Mouse (Mus musculus) monocyte, adult 5-6 weeks (primary cell): Measurements from ENCODE around the gene Astn1. TPM values are rescaled to one million over a fixed set of nuclear protein-coding genes. Genes with fewer than 3 reads are reported as not detected.

Experiments
- ATAC-seq: fragments of 153-309, 156-312 bp; replicated peaks from 2 replicates; pipeline ENCODE4 v1.8.0; 2017; ENCODE audit warnings: mild to moderate bottlenecking; ENCODE audit not compliant: low TSS enrichment, insufficient number of reproducible peaks, severe bottlenecking, poor library complexity, low FRiP score
- total RNA-seq: library from RNA; stranded (forward); fragments of 200-1000, 200-491, 200-594 nt; gene quantifications from 3 replicates; pipeline ENCODE4 v1.2.3, GENCODE M21; 2017

Gene Astn1
- total RNA-seq, 1 experiment from 2014 or later: not detected

- ATAC-seq: no peak
Observed at GRCm38 (mm10) chr1:158581806-158582205, 219.7 kb downstream of the Astn1 start.

DNA sequence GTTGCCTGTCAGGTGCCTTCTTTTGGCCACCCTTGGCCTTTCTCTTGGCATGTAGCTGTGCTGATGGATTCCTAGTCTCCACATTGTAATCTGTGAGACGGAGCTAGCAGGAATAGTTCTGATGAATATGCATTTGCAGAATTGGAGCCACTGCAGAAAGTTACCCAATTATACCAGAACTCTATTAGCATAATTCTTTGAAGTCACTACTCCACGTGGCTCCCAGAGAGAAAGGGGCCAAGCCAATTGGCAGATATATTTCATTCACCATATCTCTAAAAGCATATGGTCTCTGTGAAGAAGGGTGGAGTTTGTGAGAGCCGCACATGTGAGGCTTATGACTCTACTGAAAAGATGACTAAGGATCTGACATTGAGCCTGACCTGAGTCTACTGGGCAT is 226.8 kb downstream of the Astn1 start:
- no peak for ATAC-seq

DNA sequence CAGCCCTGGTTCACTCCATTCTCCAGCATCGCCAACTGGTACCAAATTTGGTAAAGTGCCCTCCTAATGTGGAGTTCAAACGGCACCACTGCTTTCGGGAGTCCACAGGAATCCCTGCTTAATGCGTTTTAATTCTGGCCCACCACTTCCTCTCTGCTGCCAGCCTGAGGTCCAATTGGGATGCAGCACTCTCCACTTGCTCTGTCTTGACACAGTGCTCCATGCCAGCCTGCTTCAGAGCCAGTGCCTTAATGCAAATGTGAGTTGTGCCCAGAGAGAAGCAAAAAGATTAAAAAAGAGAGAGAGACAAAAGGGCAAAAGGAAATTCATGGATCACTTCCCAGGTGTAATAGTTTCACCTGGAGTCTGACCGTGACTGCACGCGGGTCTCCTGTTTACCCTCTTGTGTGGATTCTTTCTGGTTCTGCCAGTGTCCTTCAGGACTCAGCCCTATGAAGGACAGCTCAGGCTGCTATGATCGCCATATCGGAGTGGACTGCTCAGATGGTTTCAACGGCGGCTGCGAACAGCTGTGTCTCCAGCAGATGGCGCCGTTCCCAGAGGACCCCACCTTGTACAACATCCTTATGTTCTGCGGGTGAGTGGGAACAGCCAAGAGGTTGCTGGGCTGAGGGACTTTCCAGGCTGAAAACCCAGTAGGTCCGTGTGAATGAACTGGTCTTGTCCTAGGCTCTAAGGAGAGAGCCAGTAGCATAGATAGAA is 234.8 kb downstream of the Astn1 start:
- no peak for ATAC-seq

DNA sequence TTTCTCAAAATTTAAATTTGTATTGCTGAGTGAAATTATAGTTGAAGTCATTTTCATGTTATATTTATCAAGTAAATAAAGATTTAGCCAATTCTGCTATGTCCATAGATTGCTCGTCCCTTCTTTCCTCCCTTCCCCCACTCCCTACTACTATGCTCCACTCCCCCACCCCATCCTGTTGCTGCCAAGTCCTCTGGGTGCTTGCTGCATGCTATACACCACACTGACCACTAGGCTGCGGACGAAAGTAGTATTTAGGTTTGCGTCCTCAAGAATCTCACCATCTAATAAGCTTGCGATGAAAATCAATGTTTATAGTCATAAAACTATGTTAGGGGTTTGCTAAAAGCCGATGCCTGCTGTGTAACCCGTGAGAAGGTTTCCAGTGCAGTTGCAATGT is 235.9 kb downstream of the Astn1 start:
- no peak for ATAC-seq

DNA sequence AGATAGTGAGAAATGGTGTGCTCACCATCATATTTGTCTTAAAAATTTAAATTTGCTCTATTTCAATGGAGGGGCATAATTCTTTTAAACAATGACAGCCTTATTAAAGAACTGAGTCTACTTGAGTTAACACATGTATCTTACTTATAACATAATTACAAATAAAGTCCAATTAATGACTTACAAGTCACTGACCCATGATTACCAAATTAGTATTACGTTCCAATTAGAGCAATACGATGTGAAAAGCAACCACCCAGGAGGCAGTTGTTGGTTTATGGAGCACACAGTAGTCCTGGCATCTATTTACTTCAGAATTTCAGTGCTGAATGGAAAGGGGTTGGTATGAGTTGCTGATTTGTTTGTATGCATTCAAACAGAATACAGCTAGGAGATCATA is 237.4 kb downstream of the Astn1 start:
- ATAC-seq: no peak

- ATAC-seq: no peak
Observed at GRCm38 (mm10) chr1:158603056-158603455, 241.0 kb downstream of the Astn1 start.

DNA sequence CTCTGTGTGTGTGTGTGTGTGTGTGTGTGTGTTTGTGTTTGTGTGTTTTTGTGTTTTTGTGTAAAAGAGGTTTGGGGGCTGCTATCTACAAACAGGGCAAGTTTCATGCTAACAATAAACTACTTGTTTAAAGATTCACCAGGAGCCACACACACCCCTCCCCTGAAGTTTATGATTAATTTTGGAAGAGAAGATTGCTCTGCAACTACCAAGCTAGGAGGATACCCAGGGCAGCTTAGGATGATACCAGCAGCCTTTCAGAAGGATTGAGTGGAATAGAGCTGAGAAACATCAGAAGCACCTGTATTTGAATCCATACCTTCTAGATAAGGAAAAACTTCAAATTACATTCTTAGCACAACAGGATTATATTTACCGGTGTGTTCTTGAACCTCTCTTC is 242.1 kb downstream of the Astn1 start:
- no peak for ATAC-seq

DNA sequence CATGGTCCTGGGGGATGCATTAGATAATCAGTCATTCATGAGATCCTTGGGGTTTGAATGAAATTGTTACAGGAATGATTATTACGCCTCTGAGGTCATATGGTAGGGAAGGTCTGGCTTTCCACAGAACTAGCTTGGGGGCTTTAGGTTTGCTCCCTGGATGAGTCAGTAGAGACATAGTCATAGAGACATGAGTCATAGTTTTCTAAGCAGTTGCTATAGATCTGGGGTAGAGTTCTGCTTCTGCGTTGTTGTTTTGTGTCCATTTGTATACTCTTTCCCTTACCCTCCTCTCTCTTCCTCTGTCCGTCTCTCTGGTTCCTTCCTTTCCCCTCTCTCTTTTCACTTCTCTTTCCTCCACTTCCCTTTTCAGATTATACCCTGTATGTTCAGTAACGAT is 243.5 kb downstream of the Astn1 start:
- no peak for ATAC-seq

DNA sequence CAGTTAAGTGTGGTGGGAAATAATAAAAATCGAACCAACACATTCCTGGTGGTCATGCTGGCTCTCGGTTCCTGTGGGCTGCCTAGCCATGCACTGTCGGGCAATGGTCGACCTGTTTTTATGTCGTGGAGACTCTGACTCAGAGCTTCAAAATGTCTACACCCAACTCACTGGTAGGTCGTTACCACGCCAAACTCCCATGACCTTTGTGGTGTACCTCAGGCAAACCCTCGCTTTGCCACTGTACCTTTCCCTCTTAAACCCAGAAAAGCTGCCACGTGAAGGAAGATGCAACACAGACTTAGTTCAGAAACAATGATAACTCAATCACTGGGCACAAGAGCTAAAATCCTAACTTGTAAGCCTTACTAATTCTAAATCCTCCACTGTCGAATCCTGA is 244.3 kb downstream of the Astn1 start:
- no peak for ATAC-seq

DNA sequence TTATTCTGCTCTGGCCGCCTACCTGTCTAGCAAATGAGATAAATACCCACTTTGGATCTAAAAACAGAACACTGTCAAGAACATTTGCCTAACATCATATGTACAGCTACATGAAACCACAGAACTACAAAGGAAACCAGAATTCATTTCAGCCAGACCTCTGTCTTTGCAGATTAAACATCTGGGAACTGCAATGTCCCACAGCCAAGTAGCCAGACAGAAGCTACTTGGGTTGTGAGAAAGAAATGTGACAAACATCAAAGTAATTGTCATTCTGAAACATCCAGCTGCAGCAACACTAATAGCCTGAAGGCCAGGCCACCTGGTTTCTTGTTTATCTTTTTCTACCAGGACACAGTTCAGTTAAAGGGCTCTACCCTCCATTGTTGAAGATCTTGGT is 245.1 kb downstream of the Astn1 start:
- ATAC-seq: no peak

- ATAC-seq: no peak
Observed at GRCm38 (mm10) chr1:158615202-158615601, 253.1 kb downstream of the Astn1 start.

- ATAC-seq: no peak
Observed at GRCm38 (mm10) chr1:158617943-158618342, 255.9 kb downstream of the Astn1 start.

DNA sequence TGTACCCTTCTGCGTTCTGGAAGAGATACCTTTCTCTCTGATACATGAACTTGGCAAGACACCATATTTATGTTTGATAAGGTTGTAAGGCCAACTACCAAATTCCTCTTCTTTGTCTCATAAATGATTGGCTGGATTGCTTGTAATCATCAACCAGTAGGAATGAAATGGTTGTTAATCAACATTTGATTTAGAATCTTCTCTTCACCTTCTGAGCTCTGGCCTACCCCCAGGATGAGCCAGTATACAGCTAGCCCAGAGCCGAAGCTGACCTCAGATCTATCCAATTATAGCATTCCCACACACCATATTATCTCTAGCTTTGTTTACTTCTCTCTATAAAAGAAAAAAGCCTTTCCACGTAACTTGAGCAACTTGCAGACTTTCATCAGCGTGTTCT is 270.9 kb downstream of the Astn1 start:
- ATAC-seq: no peak

DNA sequence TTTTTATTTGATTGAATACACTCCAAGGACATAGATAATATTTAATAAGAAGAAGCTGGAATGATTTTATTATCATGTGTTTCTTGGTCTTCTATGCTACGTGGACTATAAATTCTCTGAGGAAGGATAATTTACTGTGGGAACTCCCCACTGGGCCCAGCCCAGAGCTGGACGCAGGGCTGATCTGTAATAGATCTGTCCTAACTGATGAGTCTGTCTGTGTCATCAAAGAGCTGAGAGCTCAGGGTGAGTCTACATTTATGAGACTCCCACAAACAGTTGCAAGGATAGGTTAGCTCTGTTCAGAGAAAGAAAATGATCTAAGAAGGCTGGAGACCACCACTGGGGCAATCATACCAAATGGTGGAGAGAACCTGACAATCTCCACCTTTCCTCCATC is 271.4 kb downstream of the Astn1 start:
- no peak for ATAC-seq

- no peak for ATAC-seq
Observed at GRCm38 (mm10) chr1:158641306-158641705, 279.2 kb downstream of the Astn1 start.

- no peak for ATAC-seq
Observed at GRCm38 (mm10) chr1:158642247-158642646, 280.2 kb downstream of the Astn1 start.

DNA sequence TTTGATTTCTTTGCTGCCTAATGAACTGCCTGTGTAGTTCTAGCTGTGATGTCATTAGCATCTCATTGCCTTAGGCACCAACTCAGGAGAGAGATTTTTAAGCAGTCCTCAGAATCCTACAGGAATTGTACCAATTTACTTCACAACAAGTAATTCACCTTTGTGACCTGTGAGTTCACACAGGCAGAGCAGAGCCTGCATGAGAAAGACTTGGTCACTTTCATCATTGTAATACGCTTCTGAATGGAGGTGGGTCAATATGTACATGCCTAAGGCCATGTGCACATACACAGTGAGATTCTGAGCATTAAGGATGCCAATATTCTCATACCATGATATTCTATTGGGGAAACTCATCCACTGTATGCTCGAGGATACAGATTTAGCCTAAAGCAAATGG is 290.7 kb downstream of the Astn1 start:
- no peak for ATAC-seq

DNA sequence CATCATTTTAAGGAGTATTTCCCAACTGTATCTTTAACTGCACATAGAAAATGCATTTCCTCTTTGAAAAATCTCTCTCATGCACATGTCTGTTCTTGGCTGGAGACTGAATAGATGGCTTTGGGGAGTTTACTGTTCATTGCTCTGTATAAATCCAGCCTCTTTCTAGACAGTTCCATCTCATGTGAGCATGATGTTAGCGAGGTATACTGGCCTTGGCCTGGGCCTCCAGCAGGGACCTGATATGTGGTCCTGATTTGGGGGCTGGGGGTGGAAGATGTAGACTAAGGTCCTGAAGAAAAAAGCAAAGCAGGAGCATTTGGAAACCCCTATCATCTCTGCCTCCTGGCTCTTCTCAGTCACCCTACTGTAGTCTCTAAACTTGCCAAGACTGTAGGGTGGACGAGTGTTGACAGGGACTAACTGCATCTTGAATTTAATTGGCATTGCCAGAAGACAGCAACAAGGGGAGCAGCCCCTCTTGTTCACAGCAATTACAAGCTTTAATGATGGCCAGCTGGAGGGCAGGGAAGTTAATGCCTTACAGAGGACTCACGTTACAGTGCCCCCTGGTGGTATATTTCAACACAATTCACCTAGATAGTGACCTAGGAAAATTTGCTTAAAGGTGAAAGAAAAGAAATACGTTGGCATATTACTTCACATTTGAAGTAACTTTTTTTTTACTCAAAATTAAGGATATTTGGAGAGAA is 291.9 kb downstream of the Astn1 start:
- no peak for ATAC-seq

- no peak for ATAC-seq
Observed at GRCm38 (mm10) chr1:158654571-158655205, 292.6 kb downstream of the Astn1 start.

DNA sequence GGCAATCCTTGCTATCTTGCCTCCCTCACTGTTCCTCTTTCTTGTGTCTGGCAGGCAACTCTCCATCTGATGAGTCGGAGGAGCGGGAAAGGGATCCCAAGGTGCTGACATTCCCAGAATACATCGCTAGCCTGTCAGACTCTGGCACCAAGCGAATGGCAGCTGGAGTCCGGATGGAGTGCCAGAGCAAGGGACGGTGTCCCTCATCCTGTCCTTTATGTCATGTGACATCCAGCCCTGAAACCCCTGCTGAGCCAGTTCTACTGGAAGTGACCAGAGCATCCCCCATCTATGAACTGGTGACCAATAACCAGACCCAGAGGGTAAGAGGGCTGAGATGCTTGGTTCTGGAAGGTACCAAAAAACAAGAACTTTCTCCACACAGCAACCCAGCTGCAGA is 294.9 kb downstream of the Astn1 start:
- no peak for ATAC-seq
